In the genomic region with DNA sequence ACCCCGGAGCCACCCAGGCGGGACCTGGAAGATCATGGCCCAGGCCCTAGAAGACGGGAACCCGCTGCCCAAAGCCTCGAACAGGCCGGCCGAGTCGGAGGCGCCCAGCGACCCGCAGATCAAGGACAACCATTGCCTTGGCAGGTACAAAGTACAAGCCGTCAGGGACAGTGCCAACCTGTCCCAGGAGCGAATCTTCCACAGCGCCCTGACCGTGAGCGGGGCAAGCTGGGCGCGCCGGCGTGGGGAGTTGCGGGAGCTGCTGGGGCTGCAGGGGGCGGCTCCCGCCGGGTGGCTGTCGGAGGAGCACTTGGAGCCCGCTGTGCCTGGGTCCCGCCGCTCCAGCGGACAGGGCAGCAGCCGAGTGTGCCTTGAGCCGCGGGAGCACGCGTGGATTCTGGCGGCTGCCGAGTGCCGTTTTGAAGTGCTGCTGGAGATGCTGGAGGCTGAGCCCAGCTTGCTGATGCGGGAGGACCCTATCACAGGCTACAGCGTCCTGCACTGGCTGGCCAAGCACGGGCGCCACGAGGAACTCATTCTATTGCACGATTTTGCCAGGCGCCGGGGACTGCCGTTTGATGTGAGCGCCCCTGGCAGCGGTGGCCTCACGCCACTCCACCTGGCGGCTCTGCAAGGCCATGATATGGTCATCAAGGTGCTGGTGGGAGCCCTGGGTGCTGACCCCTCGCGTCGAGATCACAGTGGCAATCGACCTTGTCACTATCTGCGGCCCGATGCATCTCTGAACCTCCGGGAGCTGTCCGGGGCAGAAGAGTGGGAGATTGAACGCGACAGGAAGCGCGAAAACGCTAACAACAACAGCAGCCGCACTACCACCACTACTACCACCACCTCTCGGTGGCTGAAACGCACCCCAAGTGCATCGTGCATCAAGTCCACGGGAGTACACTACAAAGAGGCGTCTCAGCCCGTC, we compare ENCODE assay signal across 8 mouse cellular contexts. TPM values are rescaled to one million over a fixed set of nuclear protein-coding genes. Genes with fewer than 3 reads are reported as not detected.
DNase-seq lines count a peak whose midpoint lies in the region; ATAC-seq and TF ChIP-seq lines count a peak whose summit lies in the region.

No protein-coding gene starts in this region.

- H3K27ac ChIP-seq in lung, embryonic 14.5 days (ENCODE audit: low read depth) = no peak overlapping the region
- H3K27ac ChIP-seq in bone marrow, adult 2 months (ENCODE audit: control insufficient read depth, insufficient read depth, low read depth, low read length, poor library complexity) = no peak overlapping the region
- no peak overlapping the region for H3K27ac ChIP-seq in forebrain, embryonic 16.5 days (ENCODE audit: low read length)

- H3K36me3 ChIP-seq in lung, embryonic 14.5 days (ENCODE audit: insufficient read depth) = no peaks in the 10 kb centered on the region
- H3K36me3 ChIP-seq in forebrain, embryonic 16.5 days (ENCODE audit: control insufficient read depth, insufficient read depth) = no peaks in the 10 kb centered on the region

- 0 out of 2 replicates have a peak, but pooled peaks have one; percentile 24 for ATAC-seq in lung, embryonic 14.5 days (ENCODE audit: insufficient read depth)
- ATAC-seq in forebrain, embryonic 16.5 days = peak; percentile 38; the same call in 1 of the 2 replicates
- ATAC-seq in frontal cortex, adult (ENCODE audit: low TSS enrichment) = no peak

- WGBS in lung, embryonic 14.5 days = 10% methylated on average over 59 of the region's 70 CpGs
- WGBS in bone marrow, adult 2 months = 13% methylated on average over 67 of the region's 70 CpGs
- WGBS in forebrain, embryonic 16.5 days = 19% methylated on average over 62 of the region's 70 CpGs

- DNase-seq in lung, embryonic 14.5 days = peak; percentile 10
- DNase-seq in lung, postnatal 25 days (ENCODE audit: low spot score) = no peak
- DNase-seq in kidney, postnatal 25 days = peak; percentile 1 to 40
- peak; percentile 37 for DNase-seq in neural tube, embryonic 10.5 days (ENCODE audit: extremely low spot score, low spot score)
- DNase-seq in left cerebral cortex, adult 9 months (ENCODE audit: low spot score in 2 of 2) = no peak

- H3K4me1 ChIP-seq in lung, embryonic 14.5 days (ENCODE audit: insufficient read depth) = no peaks in the 10 kb centered on the region
- H3K4me1 ChIP-seq in bone marrow, adult 2 months (ENCODE audit: control insufficient read depth, insufficient read depth, low read length) = peaks cover 2% of the 10 kb centered on the region; the same call in 1 of the 2 replicates
- peaks cover 8% of the 10 kb centered on the region for H3K4me1 ChIP-seq in forebrain, embryonic 16.5 days (replicated peaks; ENCODE audit: control insufficient read depth, insufficient read depth, low read length)

- no peaks in the 10 kb centered on the region for H3K9me3 ChIP-seq in lung, embryonic 14.5 days (ENCODE audit: low read depth, low read length)
- H3K9me3 ChIP-seq in forebrain, embryonic 16.5 days (ENCODE audit: control insufficient read depth, low read length) = no peaks in the 10 kb centered on the region; the same call in 1 of the 2 replicates

- peak overlapping the region; percentile 32 for H3K4me3 ChIP-seq in lung, embryonic 14.5 days (ENCODE audit: low read depth, low read length)
- peak overlapping the region; percentile 44 for H3K4me3 ChIP-seq in bone marrow, adult 2 months (replicated peaks; ENCODE audit: control insufficient read depth, low read depth, low read length)
- peak overlapping the region; percentile 40 for H3K4me3 ChIP-seq in forebrain, embryonic 16.5 days (replicated peaks; ENCODE audit: low read length)

- H3K4me2 ChIP-seq in lung, embryonic 14.5 days = peak overlapping the region; percentile 59
- peak overlapping the region; percentile 71 for H3K4me2 ChIP-seq in forebrain, embryonic 16.5 days (ENCODE audit: low read length)

- TF ChIP-seq POLR2A in bone marrow, adult 2 months (IDR thresholded peaks at IDR 0.05; ENCODE audit: borderline replicate concordance, control insufficient read depth, low read depth, low read length) = no peak

- peaks cover 42% of the 10 kb centered on the region for H3K27me3 ChIP-seq in lung, embryonic 14.5 days (ENCODE audit: insufficient read depth, low read length)
- peaks cover 7% of the 10 kb centered on the region; the same call in 1 of the 2 replicates for H3K27me3 ChIP-seq in forebrain, embryonic 16.5 days (replicated peaks; ENCODE audit: control insufficient read depth, insufficient read depth, low read length)

- 0 out of 2 replicates have a peak overlapping the region, but pooled peaks have one; percentile 3 for H3K9ac ChIP-seq in lung, embryonic 14.5 days
- H3K9ac ChIP-seq in forebrain, embryonic 16.5 days (replicated peaks; ENCODE audit: low read depth, low read length) = peak overlapping the region; percentile 41

- TF ChIP-seq CTCF in lung, embryonic 14.5 days (IDR thresholded peaks at IDR 0.05; ENCODE audit: low read depth) = no peak
- TF ChIP-seq CTCF in bone marrow, adult 2 months (IDR thresholded peaks at IDR 0.05; ENCODE audit: control insufficient read depth, insufficient read depth, low read length) = no peak

RNA-seq across cellular contexts. Expression of gene Sowahd, which starts 0.5 kb away (rescaled TPM):
- 0.18 TPM in 1 of 2 replicates, not detected in the other for polyA plus RNA-seq in lung, embryonic 14.5 days (2014; fragmentation: Nextera tagmentation; extraction: Ambion mirVana)
- not detected in 2 replicates for polyA plus RNA-seq in bone marrow, adult 2 months (2011; ENCODE audit: insufficient read depth, insufficient read length, low replicate concordance, missing spikeins)
- polyA plus RNA-seq in forebrain, embryonic 16.5 days (2015; fragmentation: Nextera tagmentation; extraction: Ambion mirVana) = not detected in 2 replicates

RNA-seq across cellular contexts. Expression of gene Rpl39, which starts 36.0 kb away (rescaled TPM):
- polyA plus RNA-seq in lung, embryonic 14.5 days (2014; fragmentation: Nextera tagmentation; extraction: Ambion mirVana) = 600 and 683 TPM in 2 replicates
- polyA plus RNA-seq in bone marrow, adult 2 months (2011; ENCODE audit: insufficient read depth, insufficient read length, low replicate concordance, missing spikeins) = 407 and 550 TPM in 2 replicates
- polyA plus RNA-seq in forebrain, embryonic 16.5 days (2015; fragmentation: Nextera tagmentation; extraction: Ambion mirVana) = 261 and 301 TPM in 2 replicates

RNA-seq across cellular contexts. Expression of gene Sept6, which starts 57.6 kb away (rescaled TPM):
- 18.6 and 19.7 TPM in 2 replicates for polyA plus RNA-seq in lung, embryonic 14.5 days (2014; fragmentation: Nextera tagmentation; extraction: Ambion mirVana)
- 12.6 and 17.5 TPM in 2 replicates for polyA plus RNA-seq in bone marrow, adult 2 months (2011; ENCODE audit: insufficient read depth, insufficient read length, low replicate concordance, missing spikeins)
- 60.8 and 62.7 TPM in 2 replicates for polyA plus RNA-seq in forebrain, embryonic 16.5 days (2015; fragmentation: Nextera tagmentation; extraction: Ambion mirVana)

Comparison
In these comparisons a context has a peak if more than half of its experiments do, and no peak if none do; other contexts are left out.
1. DNase-seq: peak in lung, embryonic 14.5 days (single experiment), kidney, postnatal 25 days (2 of 2) and neural tube, embryonic 10.5 days (single experiment); none in lung, postnatal 25 days (single experiment) and left cerebral cortex, adult 9 months (0 of 2).
2. Peak in every context shown above with its lines, with median percentiles within 50 percentile points of each other: H3K4me3 ChIP-seq.